In the genomic region with DNA sequence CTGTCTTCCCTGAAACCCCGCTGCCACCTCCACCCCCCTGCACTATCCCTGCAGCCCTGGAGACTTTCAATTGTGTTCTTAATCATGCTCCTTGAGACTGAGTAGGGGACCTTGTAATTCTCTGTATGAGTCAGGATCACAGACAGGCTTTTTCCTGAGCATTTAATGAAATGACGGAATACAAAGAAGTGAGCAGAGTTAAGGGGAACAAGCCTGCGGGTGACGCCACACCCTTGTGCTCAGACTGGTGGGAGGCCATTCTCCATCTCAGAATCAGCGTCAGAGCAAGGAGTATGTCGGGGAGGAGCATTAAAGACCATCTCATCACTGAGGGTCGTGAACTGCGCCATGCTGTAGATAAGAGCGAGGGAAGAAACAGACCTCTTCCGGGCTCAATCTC, we compare ENCODE assay signal across 22 mouse cellular contexts.
DNase-seq lines count a peak whose midpoint lies in the region; ATAC-seq and TF ChIP-seq lines count a peak whose summit lies in the region.
"Had no signal": no experiment of that assay in that cellular context is flagged by ENCODE, and none has a peak within 500 bp of the region (broad histone marks: within the 10 kb centered on the region; RNA-seq: fewer than 3 reads in every experiment).

No protein-coding gene starts in this region.

- no peak overlapping the region for H3K9ac ChIP-seq in ES-E14 (ENCODE audit: insufficient read depth, low read depth, low read length, poor library complexity, severe bottlenecking)
- no peak overlapping the region for H3K9ac ChIP-seq in forebrain, postnatal 0 days
- H3K9ac ChIP-seq: hindbrain, embryonic 15.5 days; intestine, embryonic 15.5 days; liver, postnatal 0 days; midbrain, embryonic 12.5 days; stomach, embryonic 15.5 days had no signal

- peak; percentile 3 for DNase-seq in ES-E14 (ENCODE audit: low read depth, low spot score)
- DNase-seq in embryonic facial prominence, embryonic 10.5 days (ENCODE audit: low spot score) = no peak
- DNase-seq in forebrain, postnatal 0 days = peak; percentile 14
- DNase-seq in left cerebral cortex, postnatal 4 days = no peak
- no peak for DNase-seq in spleen, postnatal 4 days (ENCODE audit: low spot score in 2 of 2)
- DNase-seq in kidney, adult 8-10 months = no peak
- DNase-seq: B cell, adult 2 months; cerebellum, adult 9-10 months; gastrocnemius, postnatal 25 days; heart, adult 2 months; heart, postnatal 36 days; kidney, adult 9 months; kidney, postnatal 25 days; liver, postnatal 0 days; thymus, postnatal 36 days had no signal

- H3K27me3 ChIP-seq in E14TG2a.4 (ENCODE audit: insufficient read depth, low read length) = peaks cover 20% of the 10 kb centered on the region
- H3K27me3 ChIP-seq in embryonic facial prominence, embryonic 10.5 days (replicated peaks; ENCODE audit: low read depth, poor library complexity, severe bottlenecking) = peaks cover 30% of the 10 kb centered on the region
- no peaks in the 10 kb centered on the region for H3K27me3 ChIP-seq in forebrain, postnatal 0 days (ENCODE audit: insufficient read depth, low read length)
- H3K27me3 ChIP-seq: intestine, embryonic 15.5 days; stomach, embryonic 15.5 days had no signal

- H3K9me3 ChIP-seq in E14TG2a.4 (ENCODE audit: low read length) = no peaks in the 10 kb centered on the region
- H3K9me3 ChIP-seq in ES-E14 (ENCODE audit: control insufficient read depth, insufficient read depth, low read depth, low read length) = no peaks in the 10 kb centered on the region
- H3K9me3 ChIP-seq in embryonic facial prominence, embryonic 10.5 days = no peaks in the 10 kb centered on the region
- no peaks in the 10 kb centered on the region for H3K9me3 ChIP-seq in forebrain, postnatal 0 days (ENCODE audit: low read length)
- H3K9me3 ChIP-seq: hindbrain, embryonic 15.5 days; intestine, embryonic 15.5 days; midbrain, embryonic 12.5 days; stomach, embryonic 15.5 days had no signal

- no peak overlapping the region for H3K27ac ChIP-seq in ES-E14 (ENCODE audit: insufficient read depth, low read depth, low read length, poor library complexity, severe bottlenecking)
- 0 out of 2 replicates have a peak overlapping the region, but pooled peaks have one; percentile 5 for H3K27ac ChIP-seq in embryonic facial prominence, embryonic 10.5 days (replicated peaks)
- no peak overlapping the region for H3K27ac ChIP-seq in forebrain, postnatal 0 days (ENCODE audit: low read depth, low read length)
- H3K27ac ChIP-seq: heart, adult 2 months; hindbrain, embryonic 15.5 days; intestine, embryonic 15.5 days; layer of hippocampus, adult 2 months; midbrain, embryonic 12.5 days; stomach, embryonic 15.5 days had no signal

- intact Hi-C loops in left cerebral cortex, postnatal 4 days (cut with DNase I) = no loop called here

- 58% methylated on average over 10 of the region's 10 CpGs for WGBS in embryonic facial prominence, embryonic 10.5 days
- WGBS in forebrain, postnatal 0 days = 35% methylated on average over 10 of the region's 10 CpGs

- in situ Hi-C loops in ES-E14 (cut with MboI; ENCODE audit: low sequenced_read_pairs in 2 of 2, unreplicated experiment in 2 of 2) = no loop called here

- H3K4me1 ChIP-seq in E14TG2a.4 (replicated peaks; ENCODE audit: low read depth, low read length) = peaks cover 18% of the 10 kb centered on the region
- H3K4me1 ChIP-seq in ES-E14 (ENCODE audit: control insufficient read depth in 2 of 2, insufficient read depth in 2 of 2, low read length in 2 of 2, poor library complexity in 1 of 2) = no peaks in the 10 kb centered on the region
- H3K4me1 ChIP-seq in embryonic facial prominence, embryonic 10.5 days = peaks cover 24% of the 10 kb centered on the region
- H3K4me1 ChIP-seq in forebrain, postnatal 0 days (ENCODE audit: insufficient read depth) = no peaks in the 10 kb centered on the region
- H3K4me1 ChIP-seq: intestine, embryonic 15.5 days; stomach, embryonic 15.5 days had no signal

- H3K36me3 ChIP-seq in E14TG2a.4 (ENCODE audit: insufficient read depth, low read length) = no peaks in the 10 kb centered on the region
- H3K36me3 ChIP-seq in ES-E14 (ENCODE audit: control insufficient read depth, insufficient read depth, low read length, poor library complexity, severe bottlenecking) = no peaks in the 10 kb centered on the region
- no peaks in the 10 kb centered on the region for H3K36me3 ChIP-seq in embryonic facial prominence, embryonic 10.5 days (replicated peaks)
- H3K36me3 ChIP-seq in forebrain, postnatal 0 days (ENCODE audit: insufficient read depth) = no peaks in the 10 kb centered on the region
- H3K36me3 ChIP-seq: hindbrain, embryonic 15.5 days; intestine, embryonic 15.5 days; midbrain, embryonic 12.5 days; stomach, embryonic 15.5 days had no signal

- no peak for TF ChIP-seq CTCF in E14TG2a.4 (conservative IDR thresholded peaks at IDR 0.05; ENCODE audit: low read length)
- no peak for TF ChIP-seq CTCF in forebrain, postnatal 0 days (IDR thresholded peaks at IDR 0.05; ENCODE audit: low read depth)

- no peak overlapping the region for H3K4me2 ChIP-seq in forebrain, postnatal 0 days (ENCODE audit: low read depth)
- H3K4me2 ChIP-seq: hindbrain, embryonic 15.5 days; intestine, embryonic 15.5 days; midbrain, embryonic 12.5 days; stomach, embryonic 15.5 days had no signal

- ATAC-seq in forebrain, postnatal 0 days = peak; percentile 56
- ATAC-seq: intestine, embryonic 15.5 days; liver, postnatal 0 days; lung, postnatal 0 days had no signal

- H3K4me3 ChIP-seq in E14TG2a.4 (replicated peaks; ENCODE audit: low read length) (peak overlapping the region; percentile 43), ES-E14 (ENCODE audit: insufficient read depth in 1 of 2, low read depth in 1 of 2, low read length in 2 of 2, poor library complexity in 1 of 2, severe bottlenecking in 1 of 2) (no peak overlapping the region)
- no peak overlapping the region for H3K4me3 ChIP-seq in embryonic facial prominence, embryonic 10.5 days
- H3K4me3 ChIP-seq in forebrain, postnatal 0 days (ENCODE audit: low read depth, low read length) = no peak overlapping the region
- H3K4me3 ChIP-seq: heart, adult 2 months; hindbrain, embryonic 15.5 days; intestine, embryonic 15.5 days; layer of hippocampus, adult 2 months; midbrain, embryonic 12.5 days; stomach, embryonic 15.5 days had no signal

TF ChIP-seq in ES-E14, 5 proteins besides CTCF, POLR2A, EP300 and RAD21:
- TF ChIP-seq ZC3H11A (IDR thresholded peaks at IDR 0.05; ENCODE audit: borderline replicate concordance, low read depth, low read length) (0 out of 2 replicates have a peak, but pooled peaks have one; percentile 1), ZNF384 (IDR thresholded peaks at IDR 0.05; ENCODE audit: low read depth, low read length) (no peak)

Comparison
In these comparisons a context has a peak if more than half of its experiments do, and no peak if none do; other contexts are left out.
1. DNase-seq: peak in ES-E14 (single experiment) and forebrain, postnatal 0 days (single experiment); none in embryonic facial prominence, embryonic 10.5 days (single experiment), left cerebral cortex, postnatal 4 days (single experiment), spleen, postnatal 4 days (0 of 2) and kidney, adult 8-10 months (0 of 2).